Comparison of ENCODE assay signal across 8 mouse cellular contexts in the genomic region with DNA sequence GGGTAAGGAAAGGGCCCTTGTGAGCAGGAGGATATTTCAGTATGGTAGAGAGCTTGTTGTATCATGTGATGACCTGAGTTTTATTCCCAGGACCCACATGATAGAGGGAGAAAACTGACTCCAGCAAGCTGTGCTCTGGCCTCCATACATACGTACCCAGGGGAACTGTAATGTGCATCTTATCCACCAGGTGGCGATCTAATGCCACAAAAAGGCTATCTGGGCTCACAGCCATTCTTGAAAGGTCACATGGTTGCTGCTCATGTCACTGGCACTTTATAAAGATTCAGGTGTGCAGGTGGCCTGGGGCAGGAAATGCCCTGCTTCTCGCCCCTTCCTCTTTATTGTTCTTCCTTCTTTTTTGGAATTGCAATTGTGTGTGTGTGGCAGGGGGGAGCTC. TPM values are rescaled to one million over a fixed set of nuclear protein-coding genes. Genes with fewer than 3 reads are reported as not detected.
A peak's percentile ranks its signal among the peaks of the same experiment; 100 is the strongest.
DNase-seq lines count a peak whose midpoint lies in the region; ATAC-seq lines count a peak whose summit lies in the region.

No protein-coding gene starts in this region.

- intact Hi-C loops in heart, postnatal 25 days (cut with DNase I): no loop called here

- no peak overlapping the region for H3K4me2 ChIP-seq in forebrain, embryonic 13.5 days

- no peaks in the 10 kb centered on the region for H3K9me3 ChIP-seq in forebrain, embryonic 13.5 days (replicated peaks)

- ATAC-seq in forebrain, embryonic 13.5 days: peak; percentile 41

- H3K27ac ChIP-seq in forebrain, embryonic 13.5 days: no peak overlapping the region

- no peak overlapping the region for H3K4me3 ChIP-seq in forebrain, embryonic 13.5 days

- H3K27me3 ChIP-seq in forebrain, embryonic 13.5 days: no peaks in the 10 kb centered on the region

- peak; percentile 50 for DNase-seq in MN1 (ENCODE audit: low spot score)
- DNase-seq in c-Kit-negative CD71-positive TER-119-positive erythroid progenitor cells, embryonic 14.5 days (ENCODE audit: low read depth, low spot score): peak; percentile 22
- peak; percentile 12 for DNase-seq in heart, postnatal 25 days (ENCODE audit: low spot score)
- DNase-seq in layer of hippocampus, adult 9-11 months: peak; percentile 61
- peak; percentile 86 for DNase-seq in lung, postnatal 14 days
- peak; percentile 89 to 90 for DNase-seq in right cerebral cortex, adult 2 months (ENCODE audit: low spot score in 2 of 2)
- DNase-seq in yolk sac, embryonic 10.5 days (ENCODE audit: low spot score): peak; percentile 58

- no peaks in the 10 kb centered on the region for H3K36me3 ChIP-seq in forebrain, embryonic 13.5 days (ENCODE audit: poor library complexity, severe bottlenecking)

- WGBS in forebrain, embryonic 13.5 days: 5% methylated on average over 3 of the region's 3 CpGs

- no peak overlapping the region for H3K9ac ChIP-seq in forebrain, embryonic 13.5 days

- peaks cover 4% of the 10 kb centered on the region; the same call in 1 of the 2 replicates for H3K4me1 ChIP-seq in forebrain, embryonic 13.5 days

RNA-seq across cellular contexts. Expression of a gene that starts 34.1 kb away (rescaled TPM):
- polyA plus RNA-seq in forebrain, embryonic 13.5 days (2015; fragmentation: Nextera tagmentation; extraction: Ambion mirVana): 5.6 and 6.5 TPM in 2 replicates
- total RNA-seq in heart, postnatal 25 days (2021): 1 to 10 TPM; 1.3 to 1.9 TPM

Comparison
In these comparisons a context has a peak if more than half of its experiments do, and no peak if none do; other contexts are left out.
1. DNase-seq: peak in every context shown above with its lines; median percentile 90 in right cerebral cortex, adult 2 months; 86 in lung, postnatal 14 days; 61 in layer of hippocampus, adult 9-11 months; 58 in yolk sac, embryonic 10.5 days; 50 in MN1; 22 in c-Kit-negative CD71-positive TER-119-positive erythroid progenitor cells, embryonic 14.5 days; 12 in heart, postnatal 25 days.